Mouse (Mus musculus): ENCODE results near the gene Sptbn2.
A peak's percentile ranks its signal among the peaks of the same experiment; 100 is the strongest.

The Sptbn2 gene

DNA sequence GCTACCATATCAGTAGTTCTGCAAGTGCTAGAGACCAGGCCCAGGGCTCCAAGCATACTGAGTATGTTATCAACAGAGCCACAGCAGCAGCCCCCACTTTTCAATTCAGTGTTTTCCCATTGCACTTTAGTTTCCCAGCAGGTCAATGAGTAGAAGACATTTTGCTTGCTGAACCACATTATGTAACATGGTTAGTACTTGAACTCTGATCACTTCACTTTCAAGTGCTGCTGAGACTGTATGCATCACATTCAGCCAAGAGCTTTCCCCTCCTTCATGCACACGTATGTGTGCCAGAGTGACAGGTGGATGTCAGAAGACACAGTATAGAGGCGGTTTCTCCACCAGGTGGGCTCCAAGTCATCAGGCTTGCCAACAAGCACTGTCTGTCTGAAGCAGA is 71.9 kb downstream of the Sptbn2 start:
- no peak for DNase-seq (ENCODE audit: low spot score in 2 of 2)

DNA sequence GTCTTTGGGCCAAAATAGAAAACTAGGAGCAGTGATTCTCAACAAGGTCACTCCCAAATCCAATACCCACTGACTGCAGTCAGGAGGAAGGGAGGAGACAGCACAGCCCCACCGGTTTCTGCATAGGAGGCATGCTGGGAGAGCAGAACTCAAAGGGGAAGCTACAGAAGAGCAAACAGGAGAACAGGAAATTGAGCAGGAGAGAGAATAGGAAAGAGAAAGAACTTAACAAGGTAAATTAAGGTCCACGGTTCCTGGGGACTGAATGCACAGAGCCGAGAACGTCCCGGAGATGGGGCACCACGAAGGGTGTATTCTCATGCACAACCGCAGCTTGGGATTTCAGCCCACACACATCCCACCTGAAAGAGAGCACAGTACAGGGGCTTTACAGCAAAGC is 74.2 kb downstream of the Sptbn2 start:
- DNase-seq (ENCODE audit: low spot score in 2 of 2): no peak

DNA sequence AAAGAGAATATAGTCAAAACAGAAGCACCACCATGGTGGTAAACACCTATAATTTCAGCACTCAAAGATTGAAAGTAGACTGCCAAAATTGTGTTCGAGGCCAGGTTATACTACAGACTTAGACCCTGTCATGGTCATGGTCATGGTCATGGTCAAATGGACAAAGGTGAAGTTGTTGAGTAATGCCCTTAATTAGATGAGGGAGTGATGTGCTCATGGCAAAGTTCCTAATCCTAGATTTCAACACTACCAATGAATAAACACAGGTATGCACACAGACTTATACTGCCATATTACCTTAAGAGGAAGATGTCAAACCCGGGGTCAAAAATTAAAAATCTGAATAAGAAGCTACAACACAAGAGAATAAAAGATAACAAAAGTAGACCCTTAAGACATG is 75.3 kb downstream of the Sptbn2 start:
- DNase-seq (ENCODE audit: low spot score in 2 of 2): no peak

DNA sequence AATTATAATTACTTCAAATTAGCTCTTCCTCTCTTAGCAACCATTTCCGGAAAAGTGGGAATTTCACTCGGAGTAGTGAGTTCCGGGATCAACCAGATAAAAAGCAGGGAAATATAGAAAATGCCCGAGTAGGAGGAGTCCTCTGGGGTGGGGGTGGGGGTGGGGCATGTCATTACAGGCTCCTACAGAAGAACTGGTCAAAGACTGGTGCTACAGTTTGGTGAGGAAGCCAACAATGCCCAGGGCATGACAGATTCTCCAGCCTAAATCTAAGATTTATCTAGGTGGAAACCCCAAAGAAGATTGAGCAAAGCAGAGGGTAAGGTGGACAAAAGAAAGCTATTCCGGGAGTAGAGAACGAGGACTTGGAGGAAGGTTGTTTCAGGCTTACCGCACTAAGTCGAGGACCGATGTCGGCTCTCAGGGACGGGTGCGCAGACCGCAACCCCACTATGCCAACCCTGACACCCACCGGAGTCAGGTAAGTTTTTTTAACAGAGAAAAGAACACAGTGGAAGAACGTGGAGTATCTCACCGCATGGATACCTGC is 82.4 kb downstream of the Sptbn2 start:
- no peak for DNase-seq (ENCODE audit: low spot score in 2 of 2)

DNA sequence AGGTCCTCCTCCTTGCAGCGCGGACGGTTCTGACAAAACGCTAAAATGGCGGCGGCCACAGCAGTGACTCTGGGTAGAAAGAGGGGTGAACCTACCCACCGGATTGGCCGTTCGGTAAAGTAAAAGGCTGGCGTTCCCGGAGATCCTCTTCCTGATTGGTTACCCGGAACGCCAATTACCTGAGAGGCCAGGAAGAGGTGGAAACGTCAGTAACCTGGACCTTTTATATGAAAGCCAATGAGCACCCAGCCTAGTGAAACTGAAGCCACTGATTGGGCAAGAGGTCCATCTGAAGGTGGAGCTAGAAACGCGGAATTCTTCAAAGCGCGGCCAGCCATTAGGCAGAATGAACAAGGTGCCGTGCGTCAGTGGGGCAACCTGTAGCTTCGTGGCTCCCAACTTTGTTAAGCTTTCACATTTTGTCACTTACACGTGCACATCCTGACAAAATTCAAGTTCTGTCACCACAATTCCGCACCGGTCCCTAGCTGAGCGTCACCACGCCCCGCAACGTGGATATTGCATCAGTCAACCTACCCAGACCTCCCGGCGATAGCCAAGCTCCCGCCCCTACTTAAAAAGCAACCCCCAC is 83.0 kb downstream of the Sptbn2 start, which contains the start of gene Rbm4:
TSS of gene Rbm4 (minus strand) at position 71 of the 592 bp plus-strand sequence.
- DNase-seq (ENCODE audit: low spot score in 2 of 2): peak; percentile 96 to 99

DNA sequence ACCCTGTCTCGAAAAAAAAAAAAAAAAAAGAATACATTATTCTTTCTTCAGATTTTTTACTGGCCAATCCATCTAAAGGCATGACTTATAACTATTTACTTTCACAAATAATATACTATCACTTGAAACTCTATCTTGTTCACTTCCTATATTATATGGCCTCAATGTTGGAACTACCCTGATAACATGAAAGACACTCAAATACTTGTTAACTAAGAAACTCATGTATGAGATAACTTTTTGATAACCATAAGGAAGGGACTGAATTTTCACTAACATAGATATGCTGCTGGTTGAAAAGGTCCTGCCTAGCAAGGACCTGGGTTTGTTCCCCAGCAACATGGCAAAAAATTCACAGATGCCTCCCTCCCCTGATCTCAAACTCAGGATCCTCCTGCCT is 85.0 kb downstream of the Sptbn2 start:
- no peak for DNase-seq (ENCODE audit: low spot score in 2 of 2)

DNA sequence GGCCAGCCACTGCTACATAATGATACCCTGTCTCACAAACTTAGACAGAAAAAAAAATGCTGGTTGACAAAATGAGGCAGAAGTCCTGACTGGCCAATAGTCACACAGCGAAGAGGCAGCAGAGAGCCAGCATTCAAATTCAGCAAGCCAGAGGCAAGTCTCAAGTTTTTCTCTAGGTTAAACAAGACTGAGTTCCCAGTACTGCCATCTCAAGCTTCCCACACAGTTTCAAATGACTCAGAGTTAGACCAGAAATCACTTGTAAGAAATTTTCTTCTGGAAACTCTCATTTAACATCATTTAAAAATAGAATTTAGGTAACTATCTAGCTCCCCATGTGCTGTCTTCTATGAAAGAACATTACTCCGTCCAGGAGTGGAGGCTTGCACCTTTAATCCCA is 86.9 kb downstream of the Sptbn2 start:
- no peak for DNase-seq (ENCODE audit: low spot score in 2 of 2)

DNA sequence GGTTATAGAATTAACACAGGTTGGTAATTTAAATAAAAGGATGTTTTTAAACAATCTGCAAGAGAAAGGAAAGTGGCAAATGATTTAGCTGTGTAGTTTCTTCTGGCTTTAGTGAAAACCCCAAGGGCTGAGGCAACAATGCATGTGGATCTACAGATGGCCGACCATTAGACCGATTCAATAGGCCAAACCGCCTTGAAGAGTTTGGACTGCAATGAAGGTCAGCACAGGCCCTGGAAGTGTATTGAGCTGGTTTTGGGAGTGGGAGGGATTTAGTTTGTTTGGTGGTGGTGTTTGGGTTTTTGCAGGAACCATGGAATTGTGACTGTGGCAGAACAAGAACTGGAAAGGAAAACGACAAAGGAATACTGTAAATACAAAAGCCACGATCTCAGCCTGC is 88.1 kb downstream of the Sptbn2 start:
- no peak for DNase-seq (ENCODE audit: low spot score in 2 of 2)
